ENCODE assay signal across 9 mouse cellular contexts in the genomic region with DNA sequence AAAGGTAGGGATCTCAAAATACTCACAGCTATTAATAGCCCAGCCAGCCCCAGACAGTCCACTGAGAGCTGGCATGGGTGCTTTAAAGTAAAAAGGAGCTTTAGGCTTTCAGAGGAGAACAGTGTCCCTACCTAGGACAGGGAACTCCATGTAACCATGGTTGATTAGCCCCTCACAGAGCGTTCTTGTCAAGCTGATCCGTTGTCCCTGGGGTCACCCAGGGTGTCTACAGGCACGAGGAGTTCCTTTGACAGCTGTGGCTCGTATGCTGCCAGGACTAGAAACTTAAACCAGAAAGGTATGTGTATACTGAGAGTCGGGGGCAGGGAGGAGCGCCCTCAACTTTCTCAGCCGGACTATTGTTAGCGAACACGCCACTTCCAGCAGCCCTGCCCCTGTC. TPM values are rescaled to one million over a fixed set of nuclear protein-coding genes. Genes with fewer than 3 reads are reported as not detected.
A peak's percentile ranks its signal among the peaks of the same experiment; 100 is the strongest.
DNase-seq lines count a peak whose midpoint lies in the region; ATAC-seq and TF ChIP-seq lines count a peak whose summit lies in the region.
"Had no signal": no experiment of that assay in that cellular context is flagged by ENCODE, and none has a peak within 500 bp of the region (broad histone marks: within the 10 kb centered on the region; RNA-seq: fewer than 3 reads in every experiment).

No protein-coding gene starts in this region.

- H3K4me1 ChIP-seq in kidney, embryonic 16.5 days (ENCODE audit: insufficient read depth, low read length), result peaks cover 40% of the 10 kb centered on the region
- peaks cover 56% of the 10 kb centered on the region for H3K4me1 ChIP-seq in forebrain, embryonic 10.5 days
- H3K4me1 ChIP-seq in hindbrain, embryonic 16.5 days (ENCODE audit: control insufficient read depth, insufficient read depth, low read depth, low read length), result peaks cover 27% of the 10 kb centered on the region

- H3K9ac ChIP-seq in kidney, embryonic 16.5 days (replicated peaks; ENCODE audit: low read length), result peak overlapping the region; percentile 82
- no peak overlapping the region for H3K9ac ChIP-seq in hindbrain, embryonic 16.5 days (ENCODE audit: low read depth, low read length)

- peaks cover 37% of the 10 kb centered on the region for H3K36me3 ChIP-seq in kidney, embryonic 16.5 days (ENCODE audit: insufficient read depth, low read length)
- peaks cover 61% of the 10 kb centered on the region for H3K36me3 ChIP-seq in forebrain, embryonic 10.5 days (replicated peaks)
- peaks cover 41% of the 10 kb centered on the region for H3K36me3 ChIP-seq in hindbrain, embryonic 16.5 days (ENCODE audit: control insufficient read depth, insufficient read depth, low read length)
- peaks cover 23% of the 10 kb centered on the region for H3K36me3 ChIP-seq in myocyte (ENCODE audit: control insufficient read depth, insufficient read depth)

- DNase-seq in kidney, postnatal 4 days, result no peak
- no peak for DNase-seq in forebrain, embryonic 10.5 days (ENCODE audit: extremely low spot score, low spot score)
- no peak for DNase-seq in urinary bladder, postnatal 36 days (ENCODE audit: low spot score in 2 of 2)
- no peak for DNase-seq in spleen, postnatal 14 days (ENCODE audit: low spot score in 2 of 2)
- DNase-seq in adrenal gland, postnatal 25 days, result no peak
- DNase-seq: right cerebral cortex, adult 18-20 months had no signal

- peak overlapping the region; percentile 91 for H3K4me3 ChIP-seq in kidney, embryonic 16.5 days (ENCODE audit: low read length)
- peak overlapping the region; percentile 93 for H3K4me3 ChIP-seq in forebrain, embryonic 10.5 days
- H3K4me3 ChIP-seq in hindbrain, embryonic 16.5 days (ENCODE audit: low read length), result no peak overlapping the region
- peak overlapping the region; percentile 94 for H3K4me3 ChIP-seq in myocyte

- ATAC-seq in kidney, embryonic 16.5 days (ENCODE audit: low FRiP score, low TSS enrichment), result no peak
- ATAC-seq in hindbrain, embryonic 16.5 days, result no peak

- TF ChIP-seq POLR2A in myocyte (IDR thresholded peaks at IDR 0.05; ENCODE audit: insufficient read length, low read depth), result no peak

- H3K79me2 ChIP-seq in myocyte (ENCODE audit: control insufficient read depth, insufficient read depth), result peaks cover 27% of the 10 kb centered on the region

- H3K27me3 ChIP-seq in kidney, embryonic 16.5 days (ENCODE audit: insufficient read depth, low read length), result no peaks in the 10 kb centered on the region
- H3K27me3 ChIP-seq in forebrain, embryonic 10.5 days (ENCODE audit: poor library complexity, severe bottlenecking), result no peaks in the 10 kb centered on the region
- H3K27me3 ChIP-seq in hindbrain, embryonic 16.5 days (replicated peaks; ENCODE audit: control insufficient read depth, insufficient read depth, low read length), result no peaks in the 10 kb centered on the region
- no peaks in the 10 kb centered on the region for H3K27me3 ChIP-seq in myocyte (ENCODE audit: control insufficient read depth, insufficient read depth, insufficient read length)

- WGBS in kidney, embryonic 16.5 days, result 23% methylated on average over 9 of the region's 9 CpGs
- 58% methylated on average over 9 of the region's 9 CpGs for WGBS in forebrain, embryonic 10.5 days
- WGBS in hindbrain, embryonic 16.5 days, result 70% methylated on average over 9 of the region's 9 CpGs

- H3ac ChIP-seq in myocyte (ENCODE audit: control insufficient read depth, insufficient read length), result no peak overlapping the region

- peak overlapping the region; percentile 97; the same call in 1 of the 2 replicates for H3K27ac ChIP-seq in kidney, embryonic 16.5 days (ENCODE audit: low read length)
- H3K27ac ChIP-seq in forebrain, embryonic 10.5 days, result 0 out of 2 replicates have a peak overlapping the region, but pooled peaks have one; percentile 91
- no peak overlapping the region for H3K27ac ChIP-seq in hindbrain, embryonic 16.5 days (ENCODE audit: low read depth, low read length)

- H3K4me2 ChIP-seq in kidney, embryonic 16.5 days (replicated peaks; ENCODE audit: low read depth, low read length), result peak overlapping the region; percentile 70
- H3K4me2 ChIP-seq in hindbrain, embryonic 16.5 days (ENCODE audit: low read length), result peak overlapping the region; percentile 67
- H3K4me2 ChIP-seq in myocyte (ENCODE audit: low read depth), result peak overlapping the region; percentile 95

- H3K9me3 ChIP-seq in kidney, embryonic 16.5 days (ENCODE audit: low read length), result no peaks in the 10 kb centered on the region
- H3K9me3 ChIP-seq in forebrain, embryonic 10.5 days, result no peaks in the 10 kb centered on the region
- no peaks in the 10 kb centered on the region for H3K9me3 ChIP-seq in hindbrain, embryonic 16.5 days (ENCODE audit: control insufficient read depth, low read length)

TF ChIP-seq in myocyte, 11 proteins besides CTCF, POLR2A, EP300 and RAD21:
- TF ChIP-seq MYOG (IDR thresholded peaks at IDR 0.05; ENCODE audit: control insufficient read depth in 1 of 3, insufficient read depth in 1 of 3, insufficient read length in 2 of 3, low read depth in 2 of 3) (no peak), MAX (IDR thresholded peaks at IDR 0.05; ENCODE audit: low read depth) (no peak), MYOD1 (IDR thresholded peaks at IDR 0.05; ENCODE audit: control insufficient read depth in 1 of 3, insufficient read length in 2 of 3, low read depth in 2 of 3) (peak in 1 of 3 experiments; percentile 66), TCF3 (IDR thresholded peaks at IDR 0.05; ENCODE audit: insufficient read length, low read depth) (no peak)

RNA-seq across cellular contexts. Expression of a gene that starts 0.3 kb away (rescaled TPM):
- polyA plus RNA-seq in kidney, embryonic 16.5 days (2015; fragmentation: Nextera tagmentation; extraction: Ambion mirVana), result 162 and 172 TPM in 2 replicates
- polyA plus RNA-seq in forebrain, embryonic 10.5 days (2016; fragmentation: Nextera tagmentation; extraction: Ambion mirVana), result 163 and 165 TPM in 2 replicates
- 317 and 353 TPM in 2 replicates for polyA plus RNA-seq in hindbrain, embryonic 16.5 days (2015; fragmentation: Nextera tagmentation; extraction: Ambion mirVana)
- 145 TPM for polyA plus RNA-seq in myocyte (2012; fragmentation: generic; extraction: Trizol)
- 89.2 and 90.4 TPM in 2 replicates for total RNA-seq in adrenal gland, postnatal 25 days (2021)

RNA-seq across cellular contexts. Expression of a gene that starts 1.8 kb away (rescaled TPM):
- polyA plus RNA-seq in kidney, embryonic 16.5 days (2015; fragmentation: Nextera tagmentation; extraction: Ambion mirVana), result 137 and 141 TPM in 2 replicates
- 132 and 133 TPM in 2 replicates for polyA plus RNA-seq in forebrain, embryonic 10.5 days (2016; fragmentation: Nextera tagmentation; extraction: Ambion mirVana)
- 176 and 179 TPM in 2 replicates for polyA plus RNA-seq in hindbrain, embryonic 16.5 days (2015; fragmentation: Nextera tagmentation; extraction: Ambion mirVana)
- 128 TPM for polyA plus RNA-seq in myocyte (2012; fragmentation: generic; extraction: Trizol)
- total RNA-seq in adrenal gland, postnatal 25 days (2021), result 73.3 and 86.4 TPM in 2 replicates

RNA-seq across cellular contexts. Expression of a gene that starts 4.8 kb away (rescaled TPM):
- 69.2 and 69.6 TPM in 2 replicates for polyA plus RNA-seq in kidney, embryonic 16.5 days (2015; fragmentation: Nextera tagmentation; extraction: Ambion mirVana)
- 69.0 and 70.1 TPM in 2 replicates for polyA plus RNA-seq in forebrain, embryonic 10.5 days (2016; fragmentation: Nextera tagmentation; extraction: Ambion mirVana)
- polyA plus RNA-seq in hindbrain, embryonic 16.5 days (2015; fragmentation: Nextera tagmentation; extraction: Ambion mirVana), result 51.4 and 54.8 TPM in 2 replicates
- 45.8 TPM for polyA plus RNA-seq in myocyte (2012; fragmentation: generic; extraction: Trizol)
- 26.8 and 33.4 TPM in 2 replicates for total RNA-seq in adrenal gland, postnatal 25 days (2021)

RNA-seq across cellular contexts. Expression of a gene that starts 26.0 kb away (rescaled TPM):
- polyA plus RNA-seq in kidney, embryonic 16.5 days (2015; fragmentation: Nextera tagmentation; extraction: Ambion mirVana), result 110 and 112 TPM in 2 replicates
- 144 and 154 TPM in 2 replicates for polyA plus RNA-seq in forebrain, embryonic 10.5 days (2016; fragmentation: Nextera tagmentation; extraction: Ambion mirVana)
- 102 and 112 TPM in 2 replicates for polyA plus RNA-seq in hindbrain, embryonic 16.5 days (2015; fragmentation: Nextera tagmentation; extraction: Ambion mirVana)
- polyA plus RNA-seq in myocyte (2012; fragmentation: generic; extraction: Trizol), result 79.6 TPM
- 44.9 and 47.2 TPM in 2 replicates for total RNA-seq in adrenal gland, postnatal 25 days (2021)

RNA-seq across cellular contexts. Expression of a gene that starts 28.8 kb away (rescaled TPM):
- 62.2 and 68.2 TPM in 2 replicates for polyA plus RNA-seq in kidney, embryonic 16.5 days (2015; fragmentation: Nextera tagmentation; extraction: Ambion mirVana)
- 38.0 and 40.9 TPM in 2 replicates for polyA plus RNA-seq in forebrain, embryonic 10.5 days (2016; fragmentation: Nextera tagmentation; extraction: Ambion mirVana)
- 39.9 and 45.4 TPM in 2 replicates for polyA plus RNA-seq in hindbrain, embryonic 16.5 days (2015; fragmentation: Nextera tagmentation; extraction: Ambion mirVana)
- polyA plus RNA-seq in myocyte (2012; fragmentation: generic; extraction: Trizol), result 44.4 TPM
- total RNA-seq in adrenal gland, postnatal 25 days (2021), result 41.3 and 51.4 TPM in 2 replicates
